Mouse (Mus musculus) kidney, postnatal 36 days (tissue): ENCODE data around the gene Hoxc5.

Experiments used
- DNase-seq, 2 experiments: peaks; one replicate each; pipeline ENCODE4 v3.0.0; 2021 to 2022; ENCODE audit warnings: mixed read lengths in 2 of 2

Gene Hoxc5

DNA sequence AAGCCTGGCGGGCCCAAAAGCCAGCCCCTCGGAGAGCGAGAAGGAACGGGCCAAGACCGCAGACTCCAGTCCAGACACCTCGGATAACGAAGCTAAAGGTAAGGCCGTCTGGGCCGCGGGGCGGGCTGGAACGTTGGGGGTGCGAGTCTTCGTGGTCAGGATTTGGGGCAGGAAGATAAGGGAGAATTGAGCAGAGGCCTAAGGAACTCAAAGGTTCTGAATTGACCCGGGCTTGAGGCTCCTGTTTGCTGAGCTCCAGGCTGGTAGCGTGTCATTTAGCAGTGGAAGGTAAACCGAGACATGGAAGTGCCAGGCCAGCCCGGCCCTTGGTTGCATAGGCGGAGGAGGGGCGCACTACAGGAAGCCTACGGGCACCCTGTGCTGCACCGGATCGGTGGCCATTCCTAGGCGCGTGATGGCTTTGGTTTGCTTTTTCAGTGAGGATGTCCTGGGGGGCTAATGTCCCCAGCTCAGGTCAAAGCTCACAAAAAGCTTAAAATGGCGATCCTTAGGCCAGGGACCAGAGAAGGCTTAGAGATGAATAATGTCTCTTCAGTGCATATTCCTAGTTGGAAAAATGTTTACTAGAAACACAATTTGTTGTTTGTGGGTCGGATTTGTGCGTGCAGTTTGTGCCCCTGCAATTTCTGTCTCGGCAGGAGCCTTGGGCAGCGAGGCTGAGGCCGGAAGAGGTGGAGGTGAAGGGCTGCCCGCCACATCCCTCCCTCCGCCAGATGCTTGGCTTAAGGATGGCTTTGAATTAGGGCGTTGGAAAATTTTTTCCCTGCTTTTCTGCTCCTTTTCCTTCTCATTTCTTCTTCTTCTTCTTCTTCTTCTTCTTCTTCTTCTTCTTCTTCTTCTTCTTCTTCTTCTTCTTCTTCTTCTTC, 511 bp downstream of the Hoxc5 start:
- peak in 1 of 2 experiments; percentile 57 for DNase-seq

DNA sequence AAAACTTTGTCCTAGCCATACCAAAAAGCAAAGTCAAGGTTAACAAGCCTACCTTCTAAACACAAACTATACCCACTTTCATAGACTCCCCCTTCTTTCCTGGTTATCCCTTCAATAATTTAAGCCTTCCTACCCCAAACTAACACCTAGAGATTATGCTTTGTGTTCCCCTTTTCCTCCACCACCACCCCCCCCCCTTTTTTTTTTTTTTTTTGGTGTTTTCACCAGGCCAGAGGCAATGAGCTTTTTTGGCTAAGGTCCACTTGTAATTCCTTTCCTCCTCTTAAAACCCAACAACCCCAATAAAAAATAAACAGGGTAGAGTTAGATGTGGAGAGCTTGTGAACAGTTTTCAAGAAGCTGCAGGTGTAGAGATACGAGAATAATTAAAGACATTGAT, 2.1 kb downstream of the Hoxc5 start:
- DNase-seq = no peak

DNA sequence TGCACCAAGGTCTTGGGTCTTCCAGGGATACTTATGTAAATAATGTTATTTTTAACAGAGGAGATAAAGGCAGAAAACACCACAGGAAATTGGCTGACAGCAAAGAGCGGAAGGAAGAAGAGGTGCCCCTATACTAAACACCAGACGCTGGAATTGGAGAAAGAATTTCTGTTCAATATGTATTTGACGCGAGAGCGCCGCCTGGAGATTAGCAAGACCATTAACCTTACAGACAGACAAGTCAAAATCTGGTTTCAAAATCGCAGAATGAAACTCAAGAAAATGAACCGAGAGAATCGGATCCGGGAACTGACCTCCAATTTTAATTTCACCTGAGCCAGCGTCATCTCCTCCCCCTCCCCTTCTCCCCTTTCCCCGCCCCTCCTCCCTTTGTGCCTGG, 3.5 kb downstream of the Hoxc5 start:
- peak in 1 of 2 experiments; percentile 74 for DNase-seq

DNA sequence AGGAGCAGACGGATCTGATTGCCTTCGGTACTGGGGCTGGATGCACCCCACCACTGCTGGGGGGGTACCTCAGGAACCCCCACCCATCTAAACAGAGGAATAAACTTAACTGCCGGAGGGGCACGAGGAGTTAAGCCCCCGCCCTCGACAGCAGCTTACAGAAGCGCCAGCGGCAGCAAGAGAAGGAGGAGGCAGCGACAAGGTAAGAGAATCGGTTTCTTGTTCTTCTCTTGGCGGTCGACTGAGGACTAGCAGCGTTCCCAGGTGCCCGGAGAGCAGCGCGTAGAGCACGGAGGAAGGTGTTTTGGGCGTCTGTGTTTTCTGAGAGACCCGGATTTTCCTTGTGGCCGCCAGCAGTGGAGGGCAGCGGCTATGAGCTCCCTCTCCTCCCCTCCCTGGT, 5.0 kb downstream of the Hoxc5 start:
- DNase-seq = no peak

DNA sequence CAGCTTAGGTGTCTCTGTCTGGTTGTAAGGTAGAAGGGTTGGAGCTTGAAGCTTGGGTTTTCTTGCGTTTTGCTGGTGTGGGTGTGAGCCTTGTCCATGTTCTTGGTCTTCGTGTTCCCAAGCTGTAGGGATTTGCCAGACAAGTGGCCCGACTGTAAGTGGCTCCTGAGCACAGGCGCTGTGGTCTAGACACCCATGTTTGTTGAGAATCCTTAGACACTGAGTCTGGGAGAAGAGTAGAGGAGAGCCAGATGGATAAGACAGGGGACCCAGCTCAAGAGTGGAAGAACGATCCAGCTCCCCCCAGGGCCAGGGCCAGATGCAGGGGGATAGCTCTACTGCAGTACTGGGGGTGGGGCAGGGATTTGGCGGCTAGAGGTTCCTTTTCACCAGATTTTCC, 5.5 kb downstream of the Hoxc5 start:
- DNase-seq = no peak

DNA sequence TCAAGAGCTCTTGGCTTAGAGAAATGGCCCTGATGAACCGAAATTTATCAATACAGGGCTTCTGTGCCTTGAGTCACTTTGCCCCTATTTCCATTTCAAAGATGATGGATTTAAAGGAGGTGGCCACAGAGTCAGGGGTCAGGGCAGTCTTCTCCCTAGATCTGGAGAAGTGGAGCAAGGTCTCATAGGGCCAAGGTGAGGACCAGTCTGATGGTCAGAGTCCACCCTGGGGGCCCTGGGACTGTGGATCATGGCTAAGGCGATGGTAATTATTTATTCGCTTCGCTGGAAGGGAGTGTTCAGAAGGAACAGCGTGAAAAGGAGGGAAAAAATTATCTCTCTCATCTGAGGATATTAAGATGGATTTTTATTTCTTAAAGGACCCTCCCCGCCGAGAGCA, 7.8 kb downstream of the Hoxc5 start:
- DNase-seq = peak in 1 of 2 experiments; percentile 53

DNA sequence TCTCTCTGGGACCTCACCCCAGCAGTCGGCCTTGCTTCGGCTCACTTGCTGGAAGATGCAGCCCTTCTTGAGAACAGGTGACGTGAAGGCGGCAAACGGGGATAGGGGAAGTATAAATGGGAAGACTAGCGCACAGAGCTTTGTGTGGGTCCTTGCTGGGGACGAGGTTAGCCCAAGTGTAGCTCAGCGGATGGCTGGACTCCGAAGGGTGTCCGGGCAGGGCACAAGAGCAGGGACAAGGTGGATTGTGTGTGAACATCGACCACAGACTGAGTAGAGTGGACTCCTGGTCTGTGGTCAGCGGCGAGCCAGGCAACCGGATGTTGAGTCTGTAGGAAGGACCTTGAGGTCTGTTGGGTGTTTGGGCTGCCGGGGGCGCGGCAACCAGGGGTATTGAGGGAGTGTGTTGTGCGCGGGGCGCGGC, 8.5 kb downstream of the Hoxc5 start:
- DNase-seq = peak in 1 of 2 experiments; percentile 68

DNA sequence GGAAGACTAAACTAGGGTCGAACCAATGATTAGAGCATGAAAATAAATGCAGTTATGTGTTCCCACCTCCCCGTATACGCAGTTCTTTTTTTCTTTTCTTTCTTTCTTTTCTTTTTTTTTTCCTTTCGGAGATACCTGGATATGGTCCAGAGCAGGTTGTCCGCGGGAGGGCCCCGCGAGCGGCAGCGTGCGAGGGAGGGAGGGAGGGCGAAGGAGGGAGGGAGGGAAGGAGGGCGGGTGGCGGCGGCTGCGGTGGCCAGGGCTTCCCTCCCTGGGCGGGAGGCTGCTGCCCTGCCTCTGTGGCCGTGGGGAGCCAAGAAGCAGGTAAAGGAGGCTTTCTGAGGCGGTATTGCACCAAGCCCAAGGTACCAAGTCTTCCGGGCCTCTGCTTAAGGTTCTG, 8.9 kb downstream of the Hoxc5 start, which contains the start of gene Hoxc9:
TSS of gene Hoxc9 (plus strand) at position 269 of the 400 bp plus-strand sequence.
- peak in 1 of 2 experiments; percentile 56 for DNase-seq

DNA sequence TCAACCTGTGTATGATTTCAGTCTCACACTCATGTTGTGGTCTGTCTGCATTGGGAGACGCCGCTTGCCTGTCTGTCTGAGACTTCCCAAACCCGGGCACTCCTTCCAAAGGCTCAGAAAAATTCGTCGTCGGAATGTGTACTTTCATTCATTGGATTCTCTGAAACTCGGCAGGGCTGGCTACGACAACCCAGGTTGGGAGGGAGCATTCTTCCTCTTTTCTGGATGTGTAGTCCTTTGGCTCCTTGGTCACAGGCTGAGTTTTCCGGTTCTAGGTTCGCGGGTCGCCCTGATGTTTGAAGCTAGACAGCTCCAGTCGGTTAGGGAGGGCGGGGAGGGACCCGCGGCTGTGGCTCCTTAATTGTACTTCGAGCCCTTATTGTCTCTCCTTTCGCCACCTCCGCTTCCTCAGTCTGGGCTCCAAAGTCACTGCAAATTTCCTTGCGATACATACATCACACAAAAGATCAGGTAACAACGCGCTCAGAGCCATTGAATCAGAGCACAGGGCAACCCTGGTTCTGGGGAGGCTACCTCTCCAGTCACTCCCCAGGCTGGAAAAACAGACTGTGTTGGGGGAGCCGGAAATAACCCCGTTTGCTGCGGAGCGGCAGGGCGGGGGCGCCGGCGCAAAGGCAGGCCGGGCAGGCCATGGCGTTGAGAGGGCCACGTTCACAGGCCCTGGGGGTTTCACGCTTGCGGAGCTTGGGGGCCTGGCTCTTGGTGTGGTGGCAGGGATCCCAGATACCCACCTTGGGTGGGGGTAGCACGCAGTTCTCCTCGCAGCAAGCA, 9.6 kb downstream of the Hoxc5 start:
- DNase-seq = peak in 1 of 2 experiments; percentile 64

DNA sequence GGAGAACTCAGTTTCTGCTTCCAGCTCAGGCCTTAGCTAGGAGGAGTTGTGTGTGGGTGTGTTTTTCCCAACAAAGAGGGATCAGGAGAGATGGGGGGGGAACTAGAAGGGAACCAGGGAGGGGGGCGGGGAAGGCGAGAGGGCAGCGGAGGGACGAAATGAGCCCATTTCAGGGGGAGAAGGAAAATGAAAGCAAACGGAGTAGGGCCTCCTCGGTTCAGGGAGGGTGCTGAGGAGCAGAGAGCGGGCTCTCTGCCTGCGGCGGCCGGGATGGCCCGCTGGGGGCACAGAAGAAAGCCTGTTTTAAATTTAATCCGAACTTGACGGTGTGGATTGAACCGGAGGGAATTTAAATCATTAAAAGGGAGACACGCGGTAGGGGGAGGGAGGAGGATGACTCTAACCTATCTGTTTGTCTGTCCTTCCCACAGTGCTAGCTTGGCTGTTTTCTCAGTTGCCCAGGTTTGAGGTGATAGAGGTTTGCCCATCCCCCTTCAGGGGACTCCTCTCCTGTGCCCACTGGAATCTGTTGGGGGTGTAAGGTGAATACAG, 10.3 kb downstream of the Hoxc5 start:
- DNase-seq = peak in 1 of 2 experiments; percentile 45

DNA sequence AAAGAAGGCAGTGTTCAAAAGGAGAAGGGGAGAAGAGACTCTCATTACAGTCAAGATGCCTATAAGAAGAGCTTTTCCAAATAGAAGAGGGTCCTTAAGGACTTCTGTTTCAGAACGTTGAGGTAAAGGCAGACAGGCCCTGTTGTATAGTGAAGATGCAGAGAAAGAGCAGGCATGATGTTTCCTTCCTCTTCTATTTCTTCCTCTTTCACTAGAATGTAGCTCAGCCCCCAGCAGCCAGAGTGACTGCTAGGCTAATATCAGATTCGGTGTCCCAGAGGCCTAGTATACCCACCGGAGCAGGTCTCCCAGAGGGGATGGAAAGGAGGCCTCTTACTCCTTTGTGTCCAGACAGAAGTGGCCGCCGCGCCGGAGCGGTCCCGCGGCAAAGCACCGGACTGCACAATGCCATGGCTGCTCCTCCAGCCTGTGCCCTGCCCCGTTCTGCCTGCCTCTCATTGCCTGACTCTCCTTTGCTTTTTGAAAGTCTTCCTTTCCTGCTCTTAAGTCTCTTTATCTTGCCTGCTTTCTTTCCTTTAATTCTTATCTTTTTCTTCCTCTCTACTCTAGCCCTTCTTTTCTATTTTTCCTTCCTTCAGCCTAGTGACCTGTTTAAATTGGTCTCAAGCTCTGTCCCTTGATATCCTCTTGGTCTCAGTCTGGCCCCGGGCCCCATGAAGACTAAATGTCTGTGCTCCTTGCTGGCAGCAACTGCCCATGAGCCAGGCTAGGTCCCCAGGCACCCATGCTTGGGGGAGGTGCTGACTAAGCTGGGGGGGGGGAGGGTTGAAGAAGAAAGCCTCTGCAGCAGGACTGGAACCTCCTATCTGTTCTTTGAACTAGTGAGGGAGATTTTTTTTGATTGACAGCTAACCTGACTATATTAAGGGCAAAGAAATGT, 11.6 kb downstream of the Hoxc5 start:
- peak in 1 of 2 experiments; percentile 48 for DNase-seq

DNA sequence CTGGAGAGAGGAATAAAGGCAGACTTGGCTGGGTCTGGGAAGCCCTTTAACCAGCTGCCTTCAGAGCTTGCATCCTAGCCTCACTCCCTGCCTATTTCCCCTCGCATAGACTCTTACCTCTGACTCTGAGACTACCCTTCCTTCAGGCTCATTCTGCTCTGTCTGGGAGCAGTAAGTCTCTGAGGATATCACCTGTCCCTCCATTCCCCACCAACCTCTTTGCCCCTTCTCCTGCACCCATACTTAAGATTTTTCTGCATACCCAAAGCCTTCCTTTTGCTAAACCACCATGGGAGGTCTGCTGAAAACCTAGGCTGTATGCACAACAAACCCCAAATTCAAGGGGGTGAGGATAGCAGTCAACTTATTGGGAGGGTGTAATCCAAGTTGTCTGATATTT, 12.7 kb downstream of the Hoxc5 start:
- peak in 1 of 2 experiments; percentile 8 for DNase-seq

DNA sequence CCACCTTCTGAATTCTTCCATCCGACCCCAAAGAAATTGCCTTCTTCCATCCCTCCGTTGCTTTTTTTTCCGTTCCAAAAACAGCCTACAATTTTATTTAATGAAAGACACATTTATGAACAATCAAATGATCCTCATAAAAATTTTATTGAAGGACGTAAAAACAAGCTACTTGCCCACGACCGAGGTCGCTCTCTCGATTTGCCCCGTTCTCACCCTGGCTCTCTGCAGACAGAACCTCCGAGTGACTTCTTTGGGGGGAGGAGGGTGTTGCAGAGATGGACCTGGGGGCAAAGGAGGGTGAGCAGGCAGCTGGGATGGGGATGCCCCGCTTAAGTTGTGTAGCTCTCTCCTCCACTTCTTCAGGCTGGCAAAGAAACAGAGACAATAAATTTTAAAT, 13.1 kb downstream of the Hoxc5 start:
- peak in 1 of 2 experiments; percentile 19 for DNase-seq

DNA sequence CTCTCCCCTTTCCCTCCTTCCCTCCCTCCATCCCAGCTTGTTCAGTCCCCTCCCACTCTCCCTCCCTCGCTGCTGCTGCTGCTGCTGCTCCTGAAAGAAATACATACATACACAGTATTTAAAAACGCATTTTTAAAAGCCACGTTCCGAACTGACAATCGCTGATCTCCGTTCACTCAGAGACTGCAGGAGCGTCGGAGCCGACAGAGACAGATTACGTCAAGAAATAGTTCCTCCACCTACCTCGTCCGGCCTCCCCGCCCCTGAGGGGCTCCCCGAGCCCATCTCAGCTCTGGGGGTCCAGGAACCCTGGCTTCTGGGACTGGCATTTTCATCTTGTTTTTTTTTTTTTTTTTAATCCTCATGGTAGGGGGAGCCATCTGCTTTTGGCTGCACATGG, 13.7 kb downstream of the Hoxc5 start:
- peak in 1 of 2 experiments; percentile 34 for DNase-seq

DNA sequence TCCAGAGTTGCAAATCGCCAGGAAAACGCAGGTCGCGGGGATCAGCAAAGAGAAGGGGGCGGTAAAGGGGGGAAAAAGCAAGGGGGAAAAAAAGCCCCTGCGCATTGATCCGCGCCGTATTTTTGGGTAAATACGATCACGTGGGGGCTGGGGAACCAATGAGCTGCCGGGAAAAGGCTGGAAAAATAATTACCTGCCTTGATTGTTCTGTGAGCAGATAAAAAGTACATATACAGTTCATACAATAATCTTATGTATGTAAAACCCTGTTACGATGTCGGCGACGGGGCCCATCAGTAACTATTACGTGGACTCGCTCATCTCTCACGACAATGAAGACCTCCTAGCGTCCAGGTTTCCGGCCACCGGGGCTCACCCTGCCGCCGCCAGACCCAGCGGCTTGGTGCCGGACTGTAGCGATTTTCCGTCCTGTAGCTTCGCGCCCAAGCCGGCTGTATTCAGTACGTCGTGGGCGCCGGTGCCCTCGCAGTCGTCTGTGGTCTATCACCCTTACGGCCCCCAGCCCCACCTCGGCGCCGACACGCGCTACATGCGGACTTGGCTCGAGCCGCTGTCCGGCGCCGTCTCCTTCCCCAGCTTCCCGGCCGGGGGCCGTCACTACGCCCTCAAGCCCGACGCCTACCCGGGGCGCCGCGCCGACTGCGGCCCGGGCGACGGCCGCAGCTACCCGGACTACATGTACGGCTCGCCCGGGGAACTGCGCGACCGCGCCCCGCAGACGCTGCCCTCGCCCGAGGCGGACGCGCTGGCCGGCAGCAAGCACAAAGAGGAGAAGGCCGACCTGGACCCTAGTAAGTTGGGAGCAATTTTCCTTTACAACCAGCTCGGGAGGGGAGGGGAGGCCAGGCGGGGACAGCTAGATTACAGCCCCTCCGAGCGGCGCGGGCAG, 14.4 kb downstream of the Hoxc5 start:
- DNase-seq = peak; percentile 74 to 78

DNA sequence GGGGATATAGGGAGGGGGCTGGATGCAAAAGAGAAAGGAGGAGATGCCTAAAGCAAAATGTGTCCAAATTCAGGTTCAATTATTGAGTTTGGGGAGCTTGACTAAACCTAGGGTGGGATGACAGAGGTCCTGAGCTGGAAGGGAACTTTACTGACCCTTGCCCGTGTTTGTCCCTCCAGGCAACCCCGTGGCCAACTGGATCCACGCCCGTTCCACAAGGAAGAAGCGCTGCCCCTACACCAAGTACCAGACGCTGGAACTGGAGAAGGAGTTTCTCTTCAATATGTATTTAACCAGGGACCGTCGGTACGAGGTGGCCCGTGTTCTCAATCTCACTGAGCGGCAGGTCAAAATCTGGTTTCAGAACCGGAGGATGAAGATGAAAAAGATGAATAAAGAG, 16.5 kb downstream of the Hoxc5 start:
- peak in 1 of 2 experiments; percentile 46 for DNase-seq

DNA sequence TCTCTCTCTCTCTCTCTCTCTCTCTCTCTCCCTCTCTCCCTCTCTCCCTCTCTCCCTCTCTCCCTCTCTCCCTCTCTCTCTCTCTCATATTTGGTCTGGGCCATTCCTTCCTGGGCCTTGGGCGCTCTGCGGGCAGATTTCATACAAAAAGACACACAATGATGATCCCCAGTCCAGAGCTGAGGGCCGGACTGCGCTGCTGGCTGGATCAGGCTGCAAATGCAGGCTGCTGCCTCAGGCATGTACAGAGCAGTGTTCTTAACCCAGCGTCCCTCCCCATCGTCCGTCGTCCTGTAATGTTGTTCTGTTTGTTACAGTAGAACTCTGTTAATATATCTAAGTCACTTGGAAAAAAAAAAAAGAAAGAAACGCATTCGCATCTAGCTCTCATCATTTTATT, 17.3 kb downstream of the Hoxc5 start:
- no peak for DNase-seq

DNA sequence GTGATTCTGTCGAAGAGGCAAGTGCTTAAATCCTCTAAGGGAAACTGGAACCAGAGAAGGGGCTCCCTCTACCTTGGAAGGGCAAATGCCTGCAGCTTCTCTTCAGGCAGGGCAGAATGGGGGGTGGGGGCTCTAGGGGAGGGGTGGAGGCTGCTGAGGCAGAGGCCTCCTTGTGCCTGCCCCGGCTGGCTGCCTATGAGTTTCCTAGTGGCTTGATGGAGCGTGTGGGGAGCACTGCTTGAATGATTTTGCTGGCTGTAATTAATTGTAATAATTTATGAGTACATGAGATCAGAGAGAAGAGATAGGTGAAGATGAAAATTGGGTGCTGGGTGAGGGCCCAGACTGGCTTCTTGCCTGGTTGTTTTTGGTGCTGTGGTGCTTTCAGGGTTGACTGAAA, 17.7 kb downstream of the Hoxc5 start:
- DNase-seq = no peak

DNA sequence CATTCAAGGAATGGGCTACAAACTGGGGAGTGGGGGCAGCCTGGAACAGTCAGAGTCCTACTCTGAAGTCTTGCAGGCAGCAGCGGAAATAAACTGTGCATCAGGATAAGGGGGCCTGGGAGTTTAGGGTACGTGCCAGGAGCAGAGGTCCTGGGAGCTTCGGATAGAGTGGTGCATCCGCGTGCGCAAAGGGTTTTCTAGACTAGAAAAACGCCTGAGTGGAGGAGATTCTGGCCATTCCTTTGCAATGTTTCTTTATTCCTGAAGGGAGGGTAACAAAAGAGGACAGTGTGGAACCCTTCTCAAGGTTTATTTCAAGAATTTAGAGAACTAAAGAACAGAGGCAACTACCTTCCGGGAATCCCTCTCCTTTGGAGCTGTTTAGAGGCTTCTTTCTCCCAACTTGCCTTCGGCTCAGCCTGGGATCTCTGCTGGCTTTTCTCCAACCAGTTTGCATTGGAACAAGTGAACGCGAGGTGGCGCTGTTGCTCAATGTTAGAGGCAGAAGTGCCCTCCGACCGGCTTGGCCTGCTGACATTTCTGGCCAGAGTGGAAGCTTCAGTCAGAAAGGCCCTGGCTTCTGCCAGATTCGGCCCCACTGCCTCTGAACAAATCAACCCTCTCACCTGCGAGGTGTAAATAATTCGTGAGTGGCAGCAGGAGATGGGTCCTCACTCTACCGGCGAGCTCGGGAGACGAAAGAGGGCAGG, 20.0 kb downstream of the Hoxc5 start:
- DNase-seq = peak; percentile 94 to 97

DNA sequence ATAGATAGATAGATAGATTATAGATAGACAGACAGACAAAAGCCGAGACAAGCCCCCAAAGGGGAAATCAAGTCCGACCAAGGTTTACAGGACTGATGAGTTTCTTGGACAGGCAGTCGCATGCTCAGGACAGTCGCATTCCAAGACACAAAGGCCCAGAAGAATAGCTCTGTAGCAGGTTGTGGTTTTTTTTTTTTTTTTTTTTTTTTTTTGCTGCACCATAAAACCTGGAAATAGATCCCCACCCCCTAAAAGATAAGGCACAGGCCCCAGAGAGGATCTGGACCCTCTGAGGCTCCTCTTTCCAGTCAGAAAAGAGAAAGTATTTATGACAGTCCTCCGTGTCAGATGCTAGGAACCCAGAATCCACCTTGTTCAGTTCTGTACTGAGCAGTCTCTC, 20.8 kb downstream of the Hoxc5 start:
- no peak for DNase-seq
